Mouse (Mus musculus) CD4-positive helper T cell, adult 2 months (primary cell): ENCODE data around the gene Sh2d3c.

ENCODE experiments used
- DNase-seq: peaks from one replicate; pipeline ENCODE4 v3.0.0-alpha.2; 2012; ENCODE audit warnings: low read depth, missing footprints, low spot score

Gene Sh2d3c

DNA sequence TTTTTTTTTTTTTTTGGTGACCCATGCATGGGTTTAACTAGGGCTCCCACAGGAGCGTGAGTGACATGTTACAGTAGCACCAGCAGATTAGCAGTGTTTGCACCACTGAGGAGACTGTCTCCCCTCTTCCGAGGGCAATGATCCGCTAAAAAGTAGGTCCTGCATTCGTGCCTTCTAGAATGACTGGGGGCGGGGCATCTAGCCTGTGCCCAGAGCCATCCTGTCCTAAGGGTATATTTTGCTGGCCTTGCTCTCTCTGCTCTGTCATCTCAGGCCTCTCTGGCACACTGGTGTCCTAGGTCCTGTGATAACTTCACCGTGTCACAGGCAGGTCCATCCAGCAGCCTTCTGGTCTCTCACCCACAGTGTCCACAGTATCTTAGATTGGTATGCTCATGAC lies 21.2 kb upstream of the Sh2d3c start:
- DNase-seq = no peak

- no peak for DNase-seq
Observed at GRCm38 (mm10) chr2:32700966-32701743, 19.7 kb upstream of the Sh2d3c start.

- DNase-seq = no peak
Observed at GRCm38 (mm10) chr2:32703046-32703445, 17.8 kb upstream of the Sh2d3c start.

DNA sequence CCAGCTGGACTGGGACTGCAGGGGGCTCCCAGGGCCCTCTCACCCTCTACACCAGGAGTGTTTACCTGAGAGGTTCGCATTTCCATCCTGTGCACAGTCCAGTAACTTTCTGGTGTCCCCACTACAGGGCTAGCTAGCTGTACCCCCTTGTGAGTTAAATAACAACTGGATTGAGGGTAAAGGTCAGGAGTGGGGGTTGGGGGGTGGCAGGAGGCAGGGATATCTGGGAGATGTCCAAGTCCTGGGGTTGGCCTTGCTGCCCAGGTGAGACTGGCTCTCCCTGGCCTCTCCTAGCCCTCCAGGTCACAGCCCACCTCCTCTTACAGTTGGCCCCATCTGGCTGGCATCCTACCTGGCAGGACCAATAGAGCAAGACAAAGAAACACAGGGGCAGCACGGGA lies 16.8 kb upstream of the Sh2d3c start, which contains the start of gene Fpgs:
Gene Fpgs, minus strand, starts transcription at position 125 of the 401 bp plus-strand sequence.
- DNase-seq = no peak

DNA sequence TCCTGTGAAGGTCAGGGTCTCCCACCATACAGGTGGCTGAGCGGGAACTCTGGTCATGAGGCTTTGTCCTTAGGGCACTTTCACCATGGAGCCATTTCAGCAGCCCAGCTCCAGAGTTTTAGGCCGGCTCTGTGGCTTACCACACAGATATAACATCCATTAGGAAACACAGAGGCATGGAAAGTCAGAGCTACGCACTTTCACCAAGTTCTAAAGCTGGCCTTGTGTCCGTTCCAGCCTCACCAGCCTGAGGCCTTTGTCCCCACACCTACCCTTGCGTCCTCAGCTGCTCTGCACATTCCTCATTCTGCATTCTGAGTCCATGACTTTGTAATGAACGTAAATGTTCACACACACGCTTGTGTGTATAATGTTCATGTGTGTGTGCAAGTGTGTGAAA lies 15.8 kb upstream of the Sh2d3c start:
- no peak for DNase-seq

GRCm38 (mm10) chr2:32706971-32707370 lies 13.9 kb upstream of the Sh2d3c start:
- DNase-seq = no peak

- peak; percentile 70 for DNase-seq
Observed at GRCm38 (mm10) chr2:32708643-32709042, 12.2 kb upstream of the Sh2d3c start.

- no peak for DNase-seq
Observed at GRCm38 (mm10) chr2:32709521-32710137, 11.2 kb upstream of the Sh2d3c start.

DNA sequence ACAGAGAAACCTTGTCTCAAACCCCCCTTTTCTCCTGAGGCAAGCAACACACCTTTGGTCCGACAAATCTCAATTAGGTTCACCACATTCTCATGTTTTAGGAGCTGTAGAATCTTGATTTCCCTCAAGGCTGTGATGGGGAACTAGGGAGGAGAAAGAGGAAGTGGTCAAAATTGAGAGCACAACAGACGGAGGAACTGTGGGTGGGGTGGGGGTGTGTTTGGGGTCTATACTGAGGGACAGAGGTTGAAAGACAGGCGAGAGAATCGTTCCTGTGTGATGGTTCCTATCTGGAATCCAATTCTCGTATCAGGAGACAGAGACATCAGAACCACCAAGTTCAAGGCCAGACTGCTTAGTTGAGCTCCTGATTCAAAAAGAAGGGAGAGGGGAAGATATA lies 10.4 kb upstream of the Sh2d3c start:
- DNase-seq = no peak

GRCm38 (mm10) chr2:32711301-32712056 lies 9.4 kb upstream of the Sh2d3c start:
- DNase-seq = no peak

GRCm38 (mm10) chr2:32712108-32712551 lies 8.7 kb upstream of the Sh2d3c start:
- DNase-seq = peak; percentile 75

GRCm38 (mm10) chr2:32712586-32712933 lies 8.3 kb upstream of the Sh2d3c start:
- DNase-seq = peak; percentile 96

DNA sequence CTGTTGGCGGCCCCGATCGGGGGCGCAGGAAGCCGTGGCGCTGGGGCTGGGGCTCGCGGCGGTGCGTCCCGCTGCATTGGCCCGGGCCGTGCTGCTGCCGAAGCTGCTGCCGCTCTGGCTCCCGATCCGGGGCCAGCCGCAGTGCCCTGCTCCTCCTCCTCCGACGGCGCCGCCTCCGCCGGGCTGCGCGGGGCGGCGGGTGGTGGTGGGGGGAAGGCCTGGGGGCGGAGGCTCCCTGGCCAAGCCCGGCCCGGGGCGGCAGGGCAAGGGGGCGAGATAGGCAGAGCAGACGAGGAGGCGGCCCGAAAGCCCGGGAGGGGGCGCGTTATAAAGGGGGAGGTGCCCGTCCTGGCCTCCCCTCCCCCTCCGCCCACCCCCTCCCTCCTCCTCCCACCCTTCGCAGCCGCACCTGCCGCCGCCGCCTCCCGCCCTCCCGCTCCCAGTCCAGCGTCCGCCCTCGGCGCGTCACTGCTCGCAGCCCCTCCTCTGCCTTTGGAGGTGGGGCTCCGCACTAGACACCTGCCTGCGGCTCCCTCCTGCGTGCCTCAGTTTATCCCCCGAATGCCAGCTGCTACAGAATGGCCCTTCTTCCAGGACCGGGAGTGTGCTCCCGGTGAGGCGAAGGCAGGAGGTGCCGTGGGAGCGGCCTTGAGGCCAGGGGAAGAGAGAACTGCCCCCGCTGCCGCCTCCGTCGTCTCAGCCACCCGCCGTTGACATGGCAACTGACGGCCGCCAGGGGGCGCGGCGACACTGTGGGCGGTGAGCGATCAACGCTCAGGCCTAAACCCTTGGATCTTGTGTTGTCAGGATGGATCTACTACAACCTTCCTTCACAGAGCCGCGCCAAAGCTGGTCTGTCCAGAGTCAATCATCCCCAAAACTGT lies 7.7 kb upstream of the Sh2d3c start, which contains the start of gene Cdk9:
Gene Cdk9, minus strand, starts transcription at position 143 of the 884 bp plus-strand sequence.
- peak; percentile 97 for DNase-seq

- DNase-seq = peak; percentile 66
Observed at GRCm38 (mm10) chr2:32714117-32714986, 6.5 kb upstream of the Sh2d3c start.

- peak; percentile 85 for DNase-seq
Observed at GRCm38 (mm10) chr2:32714987-32715425, 5.8 kb upstream of the Sh2d3c start.

DNA sequence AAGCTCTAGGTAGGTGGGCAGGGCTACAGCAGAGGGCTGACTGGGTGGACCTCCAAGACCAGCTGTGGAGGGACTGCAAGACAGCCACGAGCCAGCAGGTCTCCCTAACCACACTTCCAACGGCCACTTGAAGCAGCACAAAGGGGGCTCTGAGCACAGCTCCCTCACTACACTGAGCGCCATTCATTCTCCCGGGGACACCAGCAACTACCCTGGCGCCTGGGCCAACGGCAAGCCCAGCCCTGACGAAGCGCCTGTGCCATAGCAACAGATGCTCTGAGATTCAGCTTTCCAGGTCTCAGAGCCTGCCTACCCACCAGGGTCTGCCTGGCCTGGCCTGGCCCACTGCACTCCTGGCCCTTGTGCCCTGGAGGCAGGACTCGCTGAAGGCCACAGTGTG lies 2.1 kb upstream of the Sh2d3c start:
- DNase-seq = no peak

DNA sequence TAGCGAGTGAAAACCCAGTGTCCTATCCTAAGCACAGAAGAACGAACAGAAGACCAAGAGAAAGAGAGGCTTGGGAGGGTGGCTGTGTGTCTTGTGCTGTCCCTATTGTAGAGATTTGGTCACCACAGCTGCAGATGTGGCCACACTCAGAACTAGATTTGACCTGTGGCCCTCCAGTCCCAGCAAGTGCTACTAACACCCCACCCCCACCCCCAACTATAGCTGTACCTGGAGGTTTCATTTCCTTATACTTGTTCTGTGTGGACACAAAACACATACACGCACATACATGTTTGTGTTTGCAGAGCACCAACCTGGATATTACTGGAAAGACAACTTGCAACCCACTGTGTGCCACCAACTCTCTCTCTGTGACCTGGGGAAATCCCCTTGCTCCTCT lies 802 bp upstream of the Sh2d3c start:
- no peak for DNase-seq

GRCm38 (mm10) chr2:32722046-32722445 lies 1.2 kb downstream of the Sh2d3c start:
- DNase-seq = peak; percentile 77

- DNase-seq = peak; percentile 53
Observed at GRCm38 (mm10) chr2:32722581-32722980, 1.7 kb downstream of the Sh2d3c start.

- DNase-seq = peak; percentile 51
Observed at GRCm38 (mm10) chr2:32724149-32724548, 3.3 kb downstream of the Sh2d3c start.
